Mouse (Mus musculus) limb, embryonic 14.5 days (tissue): Measurements from ENCODE around the gene Ctbp1. TPM values are rescaled to one million over a fixed set of nuclear protein-coding genes. Genes with fewer than 3 reads are reported as not detected.

ENCODE experiments used
- ATAC-seq: fragments of 200-750 bp; cut with Nextera tagmentation; 2 replicates; pipeline ENCODE4 v1.8.0; 2017; ENCODE audit warnings: low read depth, moderate number of reproducible peaks, moderate TSS enrichment; ENCODE audit not compliant: low FRiP score
- DNase-seq: peaks from one replicate; pipeline ENCODE4 v3.0.0-alpha.2; 2015; ENCODE audit warnings: low spot score
- H3K27ac ChIP-seq: fragments of 300-500 bp; sonication (generic); replicated peaks from 2 replicates; pipeline ENCODE4 v1.5.1; 2014; ENCODE audit warnings: low read depth, mild to moderate bottlenecking, low read length, moderate library complexity, mixed read lengths
- H3K27me3 ChIP-seq: fragments of 300-500 bp; sonication (generic); 2 replicates; pipeline ENCODE4 v1.6.1; 2014; ENCODE audit warnings: low read length, mixed read lengths; ENCODE audit not compliant: control insufficient read depth, insufficient read depth
- H3K36me3 ChIP-seq: fragments of 300-500 bp; sonication (generic); 2 replicates; pipeline ENCODE4 v1.6.1; 2014; ENCODE audit warnings: mild to moderate bottlenecking, low read length, moderate library complexity, mixed read lengths; ENCODE audit not compliant: control insufficient read depth, insufficient read depth
- H3K4me1 ChIP-seq: fragments of 300-500 bp; sonication (generic); 2 replicates; pipeline ENCODE4 v1.6.1; 2014; ENCODE audit warnings: antibody characterized with exemption, low read length, mixed read lengths; ENCODE audit not compliant: control insufficient read depth, insufficient read depth
- H3K4me2 ChIP-seq: fragments of 300-500 bp; sonication (generic); replicated peaks from 2 replicates; pipeline ENCODE4 v1.6.1; 2014; ENCODE audit warnings: low read depth, mild to moderate bottlenecking, low read length, moderate library complexity; ENCODE audit not compliant: severe bottlenecking
- H3K4me3 ChIP-seq: fragments of 300-500 bp; sonication (generic); replicated peaks from 2 replicates; pipeline ENCODE4 v1.5.1; 2014; ENCODE audit warnings: low read length
- H3K9ac ChIP-seq: fragments of 300-500 bp; sonication (generic); 2 replicates; pipeline ENCODE4 v1.6.1; 2014; ENCODE audit warnings: mild to moderate bottlenecking, low read depth, low read length, moderate library complexity; ENCODE audit not compliant: severe bottlenecking
- H3K9me3 ChIP-seq: fragments of 300-500 bp; sonication (generic); 2 replicates; pipeline ENCODE4 v1.6.1; 2016; ENCODE audit warnings: low read length; ENCODE audit not compliant: control insufficient read depth
- POLR2A ChIP-seq: fragments of 200-500 bp; IDR thresholded peaks from 2 replicates; pipeline ENCODE4 v1.8.0; 2012; ENCODE audit warnings: inconsistent platforms, mild to moderate bottlenecking, moderate library complexity, borderline replicate concordance; ENCODE audit not compliant: insufficient read depth, insufficient read length; ENCODE audit errors: extremely low read depth
- WGBS: fragments of 180-500 bp; shearing (Covaris S2); extraction: QIAGEN DNeasy Blood & Tissue Kit; methylation state at CpG from one replicate; pipeline ENCODE4 v1.1.7; 2014; 5-methylcytosine and 5-hydroxymethylcytosine counted together
- polyA plus RNA-seq, 2 experiments: library from polyadenylated mRNA; depleted of rRNA in 1 of 2; stranded (reverse) in 1 of 2; unstranded in 1 of 2; fragments of >200 nt; fragmentation: Nextera tagmentation in 1 of 2; extraction: Ambion mirVana in 1 of 2; gene quantifications; 2 replicates each; pipeline versions ENCODE4 v1.2.1 to v1.2.3; 2012 to 2014

The Ctbp1 gene
- polyA plus RNA-seq, 2 experiments, result 270 to 341 TPM

DNA sequence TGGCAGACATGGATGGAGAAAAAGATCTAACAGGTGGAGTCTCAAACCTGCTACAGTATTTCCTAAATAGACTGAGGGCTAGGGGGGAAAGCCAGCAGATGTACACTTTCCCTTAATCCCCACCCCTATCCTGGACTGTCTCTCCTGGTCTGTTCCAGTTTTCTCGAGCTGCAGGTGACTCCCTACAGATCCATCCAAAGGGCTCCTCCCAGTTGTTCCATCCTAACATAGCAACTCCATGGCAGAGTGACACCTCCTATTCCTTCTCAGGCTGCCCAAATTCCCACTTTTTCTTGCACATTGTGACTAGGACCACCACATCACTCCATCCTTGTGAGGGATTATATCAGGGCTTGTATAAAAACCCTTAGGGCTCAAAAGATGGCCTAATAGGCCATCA is 960 bp upstream of the Ctbp1 start:
- no peaks in the 10 kb centered on the region for H3K27me3 ChIP-seq
- TF ChIP-seq POLR2A, result no peak
- 35% methylated on average over 1 of the region's 1 CpGs for WGBS
- H3K27ac ChIP-seq, result no peak overlapping the region
- H3K36me3 ChIP-seq, result no peaks in the 10 kb centered on the region; the same call in 1 of the 2 replicates
- DNase-seq, result no peak
- H3K4me1 ChIP-seq, result peaks cover 7% of the 10 kb centered on the region
- peak overlapping the region; percentile 86 for H3K4me3 ChIP-seq
- no peak overlapping the region for H3K9ac ChIP-seq
- ATAC-seq, result no peak
- peak overlapping the region; percentile 61 for H3K4me2 ChIP-seq
- H3K9me3 ChIP-seq, result no peaks in the 10 kb centered on the region

DNA sequence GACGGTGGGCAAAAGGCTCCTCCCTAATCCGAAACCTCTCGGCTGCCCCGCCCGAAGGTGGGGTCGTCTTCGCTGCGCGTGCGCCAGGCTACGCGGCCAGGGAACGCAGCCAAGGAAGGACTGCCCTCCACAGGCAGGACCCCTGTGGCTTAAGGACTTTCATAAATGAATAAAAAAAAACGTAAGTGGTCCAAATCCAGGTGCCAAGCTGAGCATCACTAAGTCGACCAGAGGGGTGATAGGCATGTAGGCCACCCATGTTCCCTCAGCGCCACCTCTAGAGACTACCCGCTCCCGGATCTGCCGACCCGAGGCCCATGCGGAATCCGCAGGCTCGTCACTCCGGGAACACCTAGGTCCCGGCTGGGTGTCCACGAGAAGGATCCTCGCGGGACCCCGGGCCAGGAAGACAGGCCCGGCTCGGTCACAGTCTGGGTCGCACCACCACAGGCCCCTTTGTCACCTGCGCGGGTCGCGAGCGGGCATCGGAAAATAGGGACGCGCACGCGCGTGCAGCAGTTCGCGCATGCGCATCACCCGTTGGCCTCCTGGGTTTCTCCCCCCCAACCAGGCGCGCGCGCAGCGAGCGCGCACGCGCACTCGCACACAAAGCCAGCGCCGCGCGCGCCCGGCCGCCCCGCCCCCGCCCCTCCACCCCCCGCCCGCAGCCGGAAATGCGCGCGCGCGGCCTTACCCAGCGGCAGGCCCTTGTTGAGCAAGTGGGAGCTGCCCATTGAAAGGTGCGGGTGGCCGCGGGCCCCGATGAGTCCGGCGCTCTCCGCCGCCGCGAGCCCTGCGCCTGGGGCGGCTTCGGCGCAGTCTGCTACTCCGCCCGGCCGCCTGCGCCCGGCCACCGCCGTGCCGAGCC is 475 bp downstream of the Ctbp1 start:
- 0 out of 2 replicates have a peak, but pooled peaks have one; percentile 12 for TF ChIP-seq POLR2A
- no peaks in the 10 kb centered on the region for H3K9me3 ChIP-seq
- peaks cover 7% of the 10 kb centered on the region for H3K4me1 ChIP-seq
- H3K9ac ChIP-seq, result peak overlapping the region; percentile 92
- peak; percentile 56 for ATAC-seq
- peak overlapping the region; percentile 96 for H3K27ac ChIP-seq
- no peaks in the 10 kb centered on the region for H3K27me3 ChIP-seq
- H3K4me2 ChIP-seq, result peak overlapping the region; percentile 75
- DNase-seq, result peak; percentile 91
- H3K36me3 ChIP-seq, result peaks cover 7% of the 10 kb centered on the region
- H3K4me3 ChIP-seq, result peak overlapping the region; percentile 86
- 0% methylated on average over 62 of the region's 97 CpGs for WGBS

DNA sequence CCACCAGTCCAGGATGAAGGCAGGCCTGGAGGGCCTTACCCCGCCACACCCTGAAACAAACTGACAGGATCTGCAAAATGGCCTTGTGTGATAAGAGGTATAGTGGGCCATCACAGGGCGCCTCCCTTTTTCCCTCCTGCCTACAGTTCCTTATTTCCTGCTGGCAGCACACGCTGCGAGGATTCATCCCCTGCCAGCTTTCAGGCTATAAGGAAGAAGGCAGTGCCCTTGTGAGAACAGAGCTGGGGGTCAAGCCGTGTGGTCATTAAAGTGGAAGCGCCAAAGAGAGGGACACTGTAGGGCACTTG is 1.1 kb downstream of the Ctbp1 start:
- no peak for DNase-seq
- TF ChIP-seq POLR2A, result no peak
- Histone ChIP-seq H3K27me3 (no peaks in the 10 kb centered on the region), H3K27ac (no peak overlapping the region; the same call in 1 of the 2 replicates), H3K36me3 (peaks cover 13% of the 10 kb centered on the region), H3K4me1 (peaks cover 7% of the 10 kb centered on the region), H3K4me3 (peak overlapping the region; percentile 86), H3K9ac (peak overlapping the region; percentile 92), H3K9me3 (no peaks in the 10 kb centered on the region), H3K4me2 (peak overlapping the region; percentile 75)
- 15% methylated on average over 6 of the region's 6 CpGs for WGBS
- no peak; the same call in 1 of the 2 replicates for ATAC-seq

DNA sequence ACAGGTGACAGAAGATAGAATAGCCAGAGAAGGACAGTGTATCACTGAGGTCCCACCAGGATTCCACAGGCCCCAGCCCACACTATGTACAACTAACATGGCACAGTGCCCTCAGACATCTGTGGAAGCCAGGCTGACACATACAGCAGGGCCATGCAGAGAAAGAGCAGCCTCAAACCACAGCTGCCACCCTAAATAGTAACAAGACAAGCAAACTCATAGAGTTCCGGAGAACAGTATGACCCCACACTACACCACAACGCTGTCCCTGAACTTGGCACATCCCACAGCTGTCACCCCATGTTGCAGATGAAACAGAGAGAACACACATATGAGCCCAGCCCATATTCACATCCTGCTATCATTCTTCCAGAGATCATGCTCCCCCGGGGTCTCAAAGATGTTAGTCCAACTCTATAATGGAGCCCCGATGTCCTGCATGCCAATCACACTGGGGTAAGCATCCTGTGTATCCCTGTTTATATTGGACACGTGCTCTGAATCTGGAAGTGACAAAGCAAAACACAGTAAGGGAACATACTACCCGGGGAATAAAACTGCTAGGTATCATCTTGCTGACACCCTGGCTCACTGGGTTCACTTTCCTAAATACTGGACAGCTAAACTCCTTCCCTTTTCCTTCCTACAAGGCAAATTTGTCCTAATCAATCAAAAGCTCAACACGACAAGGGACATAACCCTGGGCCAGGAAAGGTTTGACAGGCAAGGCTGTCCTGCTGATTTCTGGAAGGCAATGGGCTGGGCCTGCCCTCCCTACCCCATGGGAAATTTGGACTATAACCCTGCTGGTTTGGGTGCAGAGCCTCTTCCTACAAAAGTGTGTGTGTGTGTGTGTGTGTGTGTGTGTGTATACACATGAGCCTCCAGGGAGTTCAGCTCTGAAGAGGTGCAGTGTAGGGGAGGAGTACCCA is 1.7 kb downstream of the Ctbp1 start:
- H3K9me3 ChIP-seq, result no peaks in the 10 kb centered on the region
- no peak for DNase-seq
- H3K4me3 ChIP-seq, result peak overlapping the region; percentile 86
- WGBS, result 83% methylated on average over 7 of the region's 7 CpGs
- no peaks in the 10 kb centered on the region for H3K27me3 ChIP-seq
- no peak overlapping the region for H3K27ac ChIP-seq
- H3K36me3 ChIP-seq, result peaks cover 19% of the 10 kb centered on the region
- peaks cover 7% of the 10 kb centered on the region for H3K4me1 ChIP-seq
- ATAC-seq, result no peak
- TF ChIP-seq POLR2A, result no peak
- peak overlapping the region; percentile 92 for H3K9ac ChIP-seq
- H3K4me2 ChIP-seq, result peak overlapping the region; percentile 75

DNA sequence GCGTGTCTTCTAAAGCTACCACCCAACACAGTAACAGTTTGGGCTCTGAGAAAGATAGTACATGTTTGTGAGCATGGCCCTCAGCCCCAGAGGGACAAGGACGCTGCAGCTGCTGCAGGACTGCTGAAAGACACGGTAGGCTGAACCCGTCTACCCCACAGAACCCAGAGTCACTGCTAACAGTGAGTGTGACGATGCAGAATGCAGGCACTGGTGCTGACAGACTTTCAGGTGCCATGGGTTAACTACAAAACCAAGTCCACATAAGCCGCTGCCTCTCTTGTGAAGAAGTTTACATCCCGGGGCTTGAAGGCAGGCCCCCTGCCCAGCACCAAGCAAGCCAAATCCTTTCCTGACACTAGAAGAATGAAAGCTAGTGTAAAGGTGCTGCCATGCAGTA is 2.6 kb downstream of the Ctbp1 start:
- Histone ChIP-seq H3K9ac (no peak overlapping the region), H3K27me3 (no peaks in the 10 kb centered on the region), H3K4me2 (no peak overlapping the region), H3K36me3 (peaks cover 29% of the 10 kb centered on the region), H3K27ac (no peak overlapping the region), H3K9me3 (no peaks in the 10 kb centered on the region), H3K4me3 (no peak overlapping the region), H3K4me1 (peaks cover 7% of the 10 kb centered on the region)
- DNase-seq (no peak), ATAC-seq (no peak)
- TF ChIP-seq POLR2A, result no peak
- WGBS, result 89% methylated on average over 7 of the region's 7 CpGs
